Mouse (Mus musculus) megakaryocyte-erythroid progenitor cell, adult 5-6 weeks (primary cell): ENCODE measurements around the gene Asb14. TPM values are rescaled to one million over a fixed set of nuclear protein-coding genes. Genes with fewer than 3 reads are reported as not detected.
"Not testable (repeated sequence)": the region's sequence is repeated elsewhere in the genome, so short reads cannot be mapped to it uniquely, and the experiment has no call there.

Experiments used
- ATAC-seq: replicated peaks from 2 replicates; pipeline ENCODE4 v1.8.0; 2016; ENCODE audit warnings: mild to moderate bottlenecking, inconsistent platforms; ENCODE audit not compliant: severe bottlenecking, poor library complexity, low FRiP score, low TSS enrichment
- total RNA-seq, 2 experiments: library from RNA; stranded (forward) in 1 of 2; stranded (reverse) in 1 of 2; fragments of 200-1000, 215-1000 nt in 1 of 2; fragments of >200 nt in 1 of 2; fragmentation: Nextera tagmentation in 1 of 2; gene quantifications; 2 replicates each; pipeline ENCODE4 v1.2.3; 2014 to 2017

Gene Asb14
- total RNA-seq, 2 experiments from 2014 or later: 0.85 TPM; not detected in 1

DNA sequence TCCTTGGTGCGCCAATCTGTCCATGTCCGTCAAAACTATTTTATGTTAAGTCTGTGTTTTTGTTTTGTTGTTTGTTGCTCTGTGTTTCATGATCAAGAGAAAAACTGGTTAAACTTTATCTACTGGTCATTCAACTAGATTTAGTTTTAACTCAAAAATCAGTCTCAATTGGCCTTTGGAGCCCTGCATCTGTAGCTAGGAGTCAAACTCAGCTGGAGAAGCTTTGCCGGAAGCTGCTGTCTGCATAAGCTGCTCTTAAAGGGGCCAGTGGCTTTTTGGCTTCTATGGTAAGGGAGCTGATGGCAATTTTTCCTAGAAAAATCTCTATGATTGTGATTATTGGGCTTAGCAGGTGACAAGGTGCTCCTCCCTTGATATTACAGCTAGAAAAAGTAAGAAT, 40.5 kb downstream of the Asb14 start:
- no peak for ATAC-seq

- ATAC-seq: no peak
These were observed 41.2 kb downstream of the Asb14 start for GRCm38 (mm10) chr14:26935558-26935957.

DNA sequence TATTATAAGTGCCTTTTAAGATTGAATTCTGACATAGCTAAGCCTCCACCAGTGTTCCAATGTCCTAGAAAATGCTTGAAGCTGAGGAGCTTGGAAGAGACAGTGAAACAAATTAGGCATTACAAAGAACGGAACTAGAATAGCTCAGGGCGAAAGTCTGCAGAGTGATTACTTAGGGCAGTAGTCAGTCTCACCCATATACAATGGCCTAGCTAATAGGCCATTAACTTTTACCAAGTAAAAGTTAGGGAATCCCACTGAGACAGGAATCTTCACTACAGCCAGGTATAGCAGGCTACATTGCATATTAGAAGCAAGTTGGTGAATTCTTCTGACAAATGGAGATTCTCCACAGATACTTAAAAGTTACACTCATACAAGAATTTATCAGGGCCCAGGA, 61.8 kb downstream of the Asb14 start:
- not testable (repeated sequence) for ATAC-seq

DNA sequence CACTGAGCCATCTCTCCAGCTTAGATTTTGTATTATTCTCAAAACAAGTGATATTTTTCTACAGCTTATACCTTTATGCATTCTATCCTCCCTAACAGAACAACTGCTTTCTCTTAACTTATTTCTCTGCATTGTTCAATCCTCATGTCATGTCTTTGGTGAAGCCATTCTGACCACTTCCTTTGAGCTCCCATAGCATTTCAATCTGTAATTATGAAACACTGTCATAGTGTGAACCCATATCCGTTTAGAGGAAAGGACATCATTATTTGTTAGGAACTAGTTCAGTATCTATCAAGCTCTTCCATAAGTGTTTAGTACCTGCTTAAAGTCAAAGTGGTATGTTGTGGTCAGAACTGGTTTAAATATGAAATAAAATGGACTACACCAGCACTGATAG, 66.2 kb downstream of the Asb14 start:
- no peak for ATAC-seq

Other genes with a start within 250 kb of the Asb14 start
- gene Pde12, start 224.7 kb upstream of the Asb14 start, total RNA-seq (2014; fragmentation: Nextera tagmentation): 12.0 and 12.4 TPM in 2 replicates
- 18.6 and 20.5 TPM in 2 replicates for gene Pde12, start 224.7 kb upstream of the Asb14 start, total RNA-seq (2017)
- gene Dnah12, start 201.3 kb upstream of the Asb14 start, total RNA-seq (2014; fragmentation: Nextera tagmentation): 2.7 and 3.5 TPM in 2 replicates
- gene Dnah12, start 201.3 kb upstream of the Asb14 start, total RNA-seq (2017): 3.8 and 5.7 TPM in 2 replicates
- gene Appl1, start 76.7 kb downstream of the Asb14 start, total RNA-seq (2014; fragmentation: Nextera tagmentation): 5.2 and 12.7 TPM in 2 replicates
- 12.6 and 14.8 TPM in 2 replicates for gene Appl1, start 76.7 kb downstream of the Asb14 start, total RNA-seq (2017)
- gene Hesx1, start 99.9 kb downstream of the Asb14 start, total RNA-seq (2014; fragmentation: Nextera tagmentation): not detected in 2 replicates
- not detected in 2 replicates for gene Hesx1, start 99.9 kb downstream of the Asb14 start, total RNA-seq (2017)
- gene Il17rd, start 144.4 kb downstream of the Asb14 start, total RNA-seq (2014; fragmentation: Nextera tagmentation): 1.2 TPM in 1 of 2 replicates, not detected in the other
- not detected in 2 replicates for gene Il17rd, start 144.4 kb downstream of the Asb14 start, total RNA-seq (2017)
- gene Arhgef3, start 220.3 kb downstream of the Asb14 start, total RNA-seq (2014; fragmentation: Nextera tagmentation): 3.2 and 4.5 TPM in 2 replicates
- gene Arhgef3, start 220.3 kb downstream of the Asb14 start, total RNA-seq (2017): 4.4 and 6.7 TPM in 2 replicates